Mouse (Mus musculus): ENCODE measurements around the gene Kif3a.

DNA sequence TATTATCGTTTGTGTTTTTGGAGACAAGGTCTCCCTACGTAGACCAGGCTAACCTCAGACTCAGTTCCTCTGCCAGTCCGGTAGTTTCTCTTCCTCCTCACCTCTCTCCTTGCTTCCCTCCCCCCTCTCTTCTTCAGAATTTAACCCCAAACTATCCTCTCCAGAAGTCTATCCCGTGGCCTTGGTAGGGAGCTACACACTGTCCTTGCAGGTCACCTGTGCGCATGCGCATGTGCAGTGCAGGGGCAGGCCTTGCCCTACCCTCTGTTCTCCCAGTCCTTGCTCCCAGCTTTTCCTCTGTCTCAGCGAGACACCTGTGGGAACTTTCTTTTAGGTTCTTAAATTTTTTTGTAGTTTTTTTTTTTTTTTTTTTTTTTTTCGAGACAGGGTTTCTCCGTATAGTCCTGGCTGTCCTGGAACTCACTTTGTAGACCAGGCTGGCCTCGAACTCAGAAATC is 70.7 kb downstream of the Kif3a start:
- TF ChIP-seq TAL1 (conservative IDR thresholded peaks at IDR 0.05; ENCODE audit: low read depth, low read length) (no peak), CTCF (IDR thresholded peaks at IDR 0.05; ENCODE audit: low read depth, low read length) (no peak)
